7 mouse cellular contexts compared by ENCODE assay signal in the genomic region with DNA sequence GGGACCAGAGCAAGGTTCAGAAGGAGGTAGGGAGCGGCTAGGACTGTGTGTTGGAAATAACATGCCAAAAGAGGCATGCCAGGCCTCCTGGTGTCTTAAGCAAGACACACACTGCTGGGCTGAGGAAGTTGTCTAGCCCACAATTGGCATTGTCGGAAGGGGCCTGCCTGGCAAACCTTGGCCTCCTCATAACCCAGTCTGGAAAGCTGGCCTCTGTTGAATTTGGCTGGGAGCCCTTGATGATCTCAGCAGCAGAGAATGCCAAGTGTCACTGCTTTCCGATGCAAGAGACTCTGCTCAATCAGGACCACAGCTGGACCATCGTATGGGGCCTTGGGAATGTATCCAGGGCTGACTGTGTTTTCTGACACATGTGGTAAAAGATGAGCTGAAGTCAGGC. TPM values are rescaled to one million over a fixed set of nuclear protein-coding genes. Genes with fewer than 3 reads are reported as not detected.
DNase-seq lines count a peak whose midpoint lies in the region; ATAC-seq lines count a peak whose summit lies in the region.

No protein-coding gene starts in this region.

- no peaks in the 10 kb centered on the region for H3K27me3 ChIP-seq in heart, embryonic 16.5 days (ENCODE audit: control insufficient read depth, insufficient read depth, low read length)
- H3K27me3 ChIP-seq in neural tube, embryonic 15.5 days (replicated peaks) = no peaks in the 10 kb centered on the region

- ATAC-seq in heart, embryonic 16.5 days (replicated peaks; ENCODE audit: extremely low read depth, insufficient read depth, low FRiP score) = peak; percentile 91
- ATAC-seq in neural tube, embryonic 15.5 days (ENCODE audit: low FRiP score) = peak; percentile 61; the same call in 1 of the 2 replicates

- DNase-seq in right cerebral cortex, postnatal 4 days = peak; percentile 19
- DNase-seq in right cerebral cortex, postnatal 36 days (ENCODE audit: low spot score in 2 of 2) = no peak
- DNase-seq in cerebellum, postnatal 36 days = peak; percentile 21 to 29
- DNase-seq in kidney, postnatal 4 days = peak; percentile 66 to 75
- no peak for DNase-seq in B cell, adult 2 months

- no peak overlapping the region for H3K4me3 ChIP-seq in heart, embryonic 16.5 days (ENCODE audit: low read length)
- no peak overlapping the region for H3K4me3 ChIP-seq in neural tube, embryonic 15.5 days (replicated peaks)

- H3K36me3 ChIP-seq in heart, embryonic 16.5 days (ENCODE audit: control insufficient read depth, insufficient read depth) = no peaks in the 10 kb centered on the region
- H3K36me3 ChIP-seq in neural tube, embryonic 15.5 days = no peaks in the 10 kb centered on the region

- peak overlapping the region; percentile 75 for H3K27ac ChIP-seq in heart, embryonic 16.5 days (ENCODE audit: low read length)
- H3K27ac ChIP-seq in neural tube, embryonic 15.5 days (replicated peaks) = no peak overlapping the region

- H3K9ac ChIP-seq in heart, embryonic 16.5 days (ENCODE audit: low read length) = peak overlapping the region; percentile 23; the same call in 1 of the 2 replicates
- no peak overlapping the region for H3K9ac ChIP-seq in neural tube, embryonic 15.5 days (replicated peaks)

- H3K9me3 ChIP-seq in heart, embryonic 16.5 days (replicated peaks; ENCODE audit: control insufficient read depth, low read length) = no peaks in the 10 kb centered on the region
- H3K9me3 ChIP-seq in neural tube, embryonic 15.5 days (replicated peaks) = no peaks in the 10 kb centered on the region

- WGBS in heart, embryonic 16.5 days = 16% methylated on average over 4 of the region's 4 CpGs
- WGBS in neural tube, embryonic 15.5 days = 51% methylated on average over 4 of the region's 4 CpGs

- H3K4me2 ChIP-seq in heart, embryonic 16.5 days (ENCODE audit: low read depth, low read length) = no peak overlapping the region
- no peak overlapping the region for H3K4me2 ChIP-seq in neural tube, embryonic 15.5 days

- peaks cover 15% of the 10 kb centered on the region for H3K4me1 ChIP-seq in heart, embryonic 16.5 days (ENCODE audit: control insufficient read depth, insufficient read depth, low read length)
- H3K4me1 ChIP-seq in neural tube, embryonic 15.5 days = no peaks in the 10 kb centered on the region

RNA-seq across cellular contexts. Expression of a gene that starts 27.9 kb away (rescaled TPM):
- polyA plus RNA-seq in heart, embryonic 16.5 days (2015; fragmentation: Nextera tagmentation; extraction: Ambion mirVana) = 58.0 and 60.2 TPM in 2 replicates
- 11.2 and 15.1 TPM in 2 replicates for polyA plus RNA-seq in neural tube, embryonic 15.5 days (2015; fragmentation: Nextera tagmentation; extraction: Ambion mirVana)

Comparison
In these comparisons a context has a peak if more than half of its experiments do, and no peak if none do; other contexts are left out.
1. DNase-seq: peak in right cerebral cortex, postnatal 4 days (single experiment), cerebellum, postnatal 36 days (2 of 2) and kidney, postnatal 4 days (2 of 2); none in right cerebral cortex, postnatal 36 days (0 of 2) and B cell, adult 2 months (0 of 2).